Mouse (Mus musculus): ENCODE results near the gene Ang.

The Ang gene

GRCm38 (mm10) chr14:51090921-51091900 is at the start of gene Ang, which contains the start of gene Rnase4:
Ang (plus strand) TSS chr14:51091150.
Rnase4 (plus strand) TSS chr14:51091077.
- DNase-seq = peak; percentile 42

- no peak for DNase-seq
Observed at GRCm38 (mm10) chr14:51041769-51042168, 49.2 kb upstream of the Ang start, which contains the start of gene Rnase9. Rnase9 (minus strand) TSS chr14:51041869.

- DNase-seq = no peak
Observed at GRCm38 (mm10) chr14:51047846-51048245, 43.1 kb upstream of the Ang start.

- no peak for DNase-seq
Observed at GRCm38 (mm10) chr14:51050063-51050462, 40.9 kb upstream of the Ang start, which contains the start of gene Rnase11. Rnase11 (minus strand) TSS chr14:51050163.

- DNase-seq = no peak
Observed at GRCm38 (mm10) chr14:51051941-51052340, 39.0 kb upstream of the Ang start.

- no peak for DNase-seq
Observed at GRCm38 (mm10) chr14:51053176-51053575, 37.8 kb upstream of the Ang start.

GRCm38 (mm10) chr14:51054243-51055237 is 36.4 kb upstream of the Ang start:
- DNase-seq = no peak

- DNase-seq = no peak
Observed at GRCm38 (mm10) chr14:51057401-51057831, 33.5 kb upstream of the Ang start, which contains the start of gene Rnase12. Rnase12 (minus strand) TSS chr14:51057661.

GRCm38 (mm10) chr14:51060761-51061160 is 30.2 kb upstream of the Ang start:
- no peak for DNase-seq

- DNase-seq = no peak
Observed at GRCm38 (mm10) chr14:51068956-51069355, 22.0 kb upstream of the Ang start.

- DNase-seq = no peak
Observed at GRCm38 (mm10) chr14:51069617-51070016, 21.3 kb upstream of the Ang start.

- no peak for DNase-seq
Observed at GRCm38 (mm10) chr14:51074335-51074734, 16.6 kb upstream of the Ang start, which contains the start of gene Olfr750. Olfr750 (minus strand) TSS chr14:51074435.

GRCm38 (mm10) chr14:51079180-51079579 is 11.8 kb upstream of the Ang start:
- no peak for DNase-seq

GRCm38 (mm10) chr14:51081035-51081434 is 9.9 kb upstream of the Ang start:
- no peak for DNase-seq

- peak; percentile 63 for DNase-seq
Observed at GRCm38 (mm10) chr14:51082599-51083581, 8.1 kb upstream of the Ang start.

- DNase-seq = no peak
Observed at GRCm38 (mm10) chr14:51083805-51084204, 7.1 kb upstream of the Ang start.

- no peak for DNase-seq
Observed at GRCm38 (mm10) chr14:51085086-51085485, 5.9 kb upstream of the Ang start.

GRCm38 (mm10) chr14:51085911-51086310 is 5.0 kb upstream of the Ang start:
- DNase-seq = no peak

GRCm38 (mm10) chr14:51087762-51088161 is 3.2 kb upstream of the Ang start:
- no peak for DNase-seq

GRCm38 (mm10) chr14:51088166-51088969 is 2.6 kb upstream of the Ang start:
- DNase-seq = peak; percentile 90
